Mouse (Mus musculus) heart, postnatal 0 days (tissue): ENCODE measurements at regions not wholly inside any gene's neighbourhood (a gene's known extent, or its start where the extent isn't known, plus 50 kb on each side); places are given as distances from the start of the nearest gene placed in this dataset.
"Not testable (repeated sequence)": the region's sequence is repeated elsewhere in the genome, so short reads cannot be mapped to it uniquely, and the experiment has no call there.

Experiments used
- ATAC-seq: fragments of 200-750 bp; cut with Nextera tagmentation; 2 replicates; pipeline ENCODE4 v1.8.0; 2017; ENCODE audit warnings: low read depth, moderate number of reproducible peaks, moderate library complexity; ENCODE audit not compliant: insufficient read depth
- DNase-seq: peaks from one replicate; pipeline ENCODE4 v3.0.0-alpha.2; 2016; ENCODE audit warnings: low spot score
- H3K27ac ChIP-seq: fragments of 300-500 bp; sonication (generic); 2 replicates; pipeline ENCODE4 v1.5.1; 2014; ENCODE audit warnings: low read depth, mild to moderate bottlenecking
- H3K27me3 ChIP-seq: fragments of 300-500 bp; sonication (generic); 2 replicates; pipeline ENCODE4 v1.6.1; 2014; ENCODE audit warnings: low read length, mixed read lengths; ENCODE audit not compliant: control insufficient read depth, insufficient read depth
- H3K36me3 ChIP-seq: fragments of 300-500 bp; sonication (generic); replicated peaks from 2 replicates; pipeline ENCODE4 v1.6.1; 2014; ENCODE audit warnings: low read length, mixed read lengths; ENCODE audit not compliant: control insufficient read depth, insufficient read depth
- H3K4me1 ChIP-seq: fragments of 300-500 bp; sonication (generic); 2 replicates; pipeline ENCODE4 v1.6.1; 2014; ENCODE audit warnings: antibody characterized with exemption; ENCODE audit not compliant: control insufficient read depth, insufficient read depth
- H3K4me2 ChIP-seq: fragments of 300-500 bp; sonication (generic); 2 replicates; pipeline ENCODE4 v1.6.1; 2014; ENCODE audit warnings: low read depth, mild to moderate bottlenecking, low read length, moderate library complexity
- H3K4me3 ChIP-seq: fragments of 300-500 bp; sonication (generic); 2 replicates; pipeline ENCODE4 v1.5.1; 2014; ENCODE audit warnings: low read depth, low read length
- H3K9ac ChIP-seq: fragments of 300-500 bp; sonication (generic); replicated peaks from 2 replicates; pipeline ENCODE4 v1.6.1; 2014; ENCODE audit warnings: low read depth, low read length, mixed read lengths
- H3K9me3 ChIP-seq: fragments of 300-500 bp; sonication (generic); replicated peaks from 2 replicates; pipeline ENCODE4 v1.6.1; 2016; ENCODE audit warnings: low read length; ENCODE audit not compliant: control insufficient read depth
- CTCF ChIP-seq: IDR thresholded peaks from 2 replicates; pipeline ENCODE4 v1.5.1; 2016; ENCODE audit warnings: antibody characterized with exemption, control low read depth, low read depth
- EP300 ChIP-seq: IDR thresholded peaks from 2 replicates; pipeline ENCODE4 v1.6.1; 2016; ENCODE audit warnings: antibody characterized with exemption, low read depth
- WGBS: fragments of 180-500 bp; shearing (Covaris S2); extraction: QIAGEN DNeasy Blood & Tissue Kit; methylation state at CpG from one replicate; pipeline ENCODE4 v1.1.7; 2014; 5-methylcytosine and 5-hydroxymethylcytosine counted together

DNA sequence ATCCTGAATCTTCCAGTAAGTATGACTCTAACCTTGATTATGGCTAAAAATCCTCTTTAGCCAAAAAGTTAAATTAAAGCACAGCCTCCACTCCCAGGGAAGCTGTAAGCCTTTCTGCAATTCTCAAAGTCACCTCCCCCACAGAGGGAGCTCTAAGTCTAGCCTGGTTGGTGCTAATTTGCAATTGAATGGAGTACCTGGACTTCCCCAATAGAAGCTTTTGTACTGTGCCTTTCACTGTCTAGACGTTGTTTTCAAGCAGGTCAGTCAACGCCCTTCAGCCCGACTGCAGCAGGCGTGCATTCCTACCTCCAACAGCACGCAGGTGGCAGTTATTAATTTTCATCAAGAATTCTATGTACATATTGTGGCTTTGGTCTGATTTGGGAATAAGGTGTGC, 87.2 kb downstream of the Catsperg2 start:
- not testable (repeated sequence) for H3K9me3 ChIP-seq, H3K4me3 ChIP-seq, H3K9ac ChIP-seq, H3K27me3 ChIP-seq, H3K36me3 ChIP-seq, H3K27ac ChIP-seq, H3K4me1 ChIP-seq, H3K4me2 ChIP-seq, ATAC-seq, DNase-seq
- WGBS: 88% methylated on average over 5 of the region's 5 CpGs

DNA sequence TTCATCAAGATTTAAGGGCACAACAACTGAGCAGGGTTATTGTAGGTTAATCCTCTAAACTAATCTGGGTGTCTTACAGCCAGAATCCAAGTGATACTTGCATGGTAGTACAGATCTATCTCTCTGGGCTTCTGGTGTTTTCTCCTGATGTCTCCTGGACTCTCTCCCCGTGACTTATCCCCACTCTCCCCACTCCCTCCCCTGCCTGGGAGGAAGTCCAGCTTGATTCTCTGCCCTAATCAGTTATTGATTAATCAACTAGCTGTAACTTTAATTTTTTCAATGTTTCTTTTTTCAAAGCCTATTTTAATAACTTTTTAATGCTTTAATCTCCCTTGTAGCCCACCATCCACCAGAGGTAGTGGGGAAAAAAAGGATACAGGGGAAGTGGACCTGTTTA, 83.9 kb upstream of the Sipa1l3 start:
- ATAC-seq: no peak
- TF ChIP-seq CTCF (no peak), EP300 (no peak)

DNA sequence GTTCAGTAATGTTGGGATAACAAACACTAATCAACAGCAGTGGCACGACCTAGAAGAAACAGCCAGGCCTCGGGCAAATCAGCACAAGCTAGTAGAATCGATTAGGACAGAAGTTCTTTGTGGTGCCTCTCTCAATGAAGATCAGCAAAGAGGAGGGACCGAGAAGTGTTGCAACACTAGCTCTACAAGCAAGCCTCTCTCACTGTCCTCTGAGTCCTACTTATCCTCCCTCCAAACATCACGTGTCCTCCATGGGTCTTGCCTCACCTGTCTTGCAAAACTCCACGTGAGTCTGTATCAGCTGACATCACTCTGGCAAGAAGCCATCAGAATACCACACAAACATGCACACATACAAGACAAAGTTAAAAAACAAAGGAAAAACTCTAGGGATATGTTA, 82.9 kb upstream of the Sipa1l3 start:
- no peaks in the 10 kb centered on the region for H3K36me3 ChIP-seq

More for the DNA sequence above, 83.9 kb upstream of the Sipa1l3 start:
- H3K27ac ChIP-seq: no peak overlapping the region
- no peaks in the 10 kb centered on the region for H3K36me3 ChIP-seq
- H3K4me2 ChIP-seq: no peak overlapping the region
- no peak overlapping the region for H3K9ac ChIP-seq
- no peak for DNase-seq
- 31% methylated on average over 1 of the region's 1 CpGs for WGBS
- no peaks in the 10 kb centered on the region; the same call in 1 of the 2 replicates for H3K9me3 ChIP-seq
- H3K4me1 ChIP-seq: no peaks in the 10 kb centered on the region
- no peaks in the 10 kb centered on the region for H3K27me3 ChIP-seq
- no peak overlapping the region for H3K4me3 ChIP-seq

DNA sequence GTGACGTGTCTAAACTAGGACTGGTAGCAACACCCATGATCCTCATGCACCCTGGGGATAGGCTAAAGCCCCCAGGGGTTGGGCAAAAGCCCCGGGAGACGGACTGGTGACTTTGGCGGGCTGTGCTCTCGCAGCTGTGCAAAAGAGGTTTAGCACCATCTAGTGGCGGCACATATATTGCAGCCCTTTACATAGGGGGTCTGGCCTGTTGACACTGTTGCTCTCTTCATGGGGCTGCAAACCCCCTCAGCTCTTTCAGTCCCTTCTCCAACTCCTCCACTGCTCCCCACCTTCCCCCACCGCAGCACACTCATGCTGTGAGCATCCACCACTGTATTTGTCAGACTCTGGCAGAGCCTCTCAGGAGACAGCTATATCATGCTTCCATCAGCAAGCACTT, 78.8 kb upstream of the Sipa1l3 start:
- H3K4me2 ChIP-seq, DNase-seq, H3K4me1 ChIP-seq, H3K27ac ChIP-seq, ATAC-seq, H3K27me3 ChIP-seq, H3K36me3 ChIP-seq, H3K9ac ChIP-seq, H3K9me3 ChIP-seq, H3K4me3 ChIP-seq: not testable (repeated sequence)
- TF ChIP-seq CTCF: peak; percentile 45
- WGBS: 27% methylated on average over 7 of the region's 7 CpGs

More for the DNA sequence above, 82.9 kb upstream of the Sipa1l3 start:
- no peak overlapping the region for H3K4me3 ChIP-seq
- ATAC-seq (no peak), DNase-seq (no peak)
- no peaks in the 10 kb centered on the region for H3K4me1 ChIP-seq
- H3K27me3 ChIP-seq: no peaks in the 10 kb centered on the region
- no peak overlapping the region for H3K9ac ChIP-seq
- TF ChIP-seq EP300 (no peak), CTCF (no peak)
- H3K27ac ChIP-seq: no peak overlapping the region
- H3K4me2 ChIP-seq: no peak overlapping the region
- no peaks in the 10 kb centered on the region; the same call in 1 of the 2 replicates for H3K9me3 ChIP-seq
- WGBS: 69% methylated on average over 6 of the region's 6 CpGs

DNA sequence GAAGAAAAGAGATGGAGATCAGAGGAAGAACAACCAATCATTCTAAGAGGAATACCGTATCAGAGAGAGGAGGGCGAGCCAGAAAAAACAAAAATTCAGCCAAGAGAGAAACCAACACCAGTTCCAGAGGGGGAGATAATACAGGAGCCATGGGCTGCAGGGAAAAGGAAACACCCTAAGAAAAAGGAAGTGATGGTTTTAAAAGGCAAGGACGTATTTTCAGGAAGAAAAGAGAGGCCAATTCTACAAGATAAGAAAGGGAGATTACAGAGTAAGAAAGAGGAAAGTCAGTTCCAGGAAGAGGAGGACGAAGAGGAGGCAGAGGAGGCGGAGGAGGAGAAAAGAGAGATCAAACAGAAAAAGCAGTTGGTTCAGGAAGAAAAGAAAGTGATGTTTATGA, 59.7 kb upstream of the Sipa1l3 start:
- Histone ChIP-seq H3K4me1 (no peaks in the 10 kb centered on the region), H3K27me3 (no peaks in the 10 kb centered on the region), H3K9me3 (no peaks in the 10 kb centered on the region), H3K4me3 (no peak overlapping the region), H3K36me3 (no peaks in the 10 kb centered on the region), H3K4me2 (no peak overlapping the region), H3K27ac (no peak overlapping the region), H3K9ac (no peak overlapping the region)
- DNase-seq (no peak), ATAC-seq (no peak)
- TF ChIP-seq EP300 (no peak), CTCF (no peak)
- WGBS: 40% methylated on average over 5 of the region's 5 CpGs

DNA sequence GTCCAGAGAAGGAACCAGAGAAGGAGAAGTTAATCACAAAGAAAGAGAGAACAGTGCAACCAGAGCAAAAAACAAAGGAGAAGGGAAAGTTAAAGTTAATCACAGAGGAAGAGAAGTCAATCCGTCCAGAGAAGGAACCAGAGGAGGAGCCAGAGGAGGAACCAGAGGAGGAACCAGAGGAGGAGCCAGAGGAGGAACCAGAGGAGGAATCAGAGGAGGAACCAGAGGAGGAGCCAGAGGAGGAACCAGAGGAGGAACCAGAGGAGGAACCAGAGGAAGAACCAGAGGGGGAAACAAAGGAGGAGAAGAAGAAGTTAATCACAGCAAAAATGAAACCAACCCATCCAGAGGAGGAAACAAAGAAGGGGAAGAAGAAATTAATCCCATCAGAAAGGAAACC, 57.2 kb upstream of the Sipa1l3 start:
- no peaks in the 10 kb centered on the region for H3K9me3 ChIP-seq
- 30% methylated on average over 1 of the region's 1 CpGs for WGBS
- no peak overlapping the region for H3K4me2 ChIP-seq
- no peak overlapping the region for H3K27ac ChIP-seq
- ATAC-seq (no peak), DNase-seq (no peak)
- no peaks in the 10 kb centered on the region for H3K27me3 ChIP-seq
- no peak overlapping the region for H3K9ac ChIP-seq
- no peaks in the 10 kb centered on the region for H3K36me3 ChIP-seq
- no peaks in the 10 kb centered on the region for H3K4me1 ChIP-seq
- TF ChIP-seq CTCF (no peak), EP300 (no peak)
- H3K4me3 ChIP-seq: no peak overlapping the region
